Mouse (Mus musculus) stomach, postnatal 0 days (tissue): ENCODE data around the gene Ripor2.

ENCODE experiments used
- CTCF ChIP-seq: IDR thresholded peaks from 2 replicates; pipeline ENCODE4 v1.5.1; 2016; ENCODE audit warnings: antibody characterized with exemption, low read depth, mild to moderate bottlenecking, moderate library complexity
- EP300 ChIP-seq: optimal IDR thresholded peaks from 2 replicates; pipeline ENCODE3; 2016; ENCODE audit warnings: antibody characterized with exemption

DNA sequence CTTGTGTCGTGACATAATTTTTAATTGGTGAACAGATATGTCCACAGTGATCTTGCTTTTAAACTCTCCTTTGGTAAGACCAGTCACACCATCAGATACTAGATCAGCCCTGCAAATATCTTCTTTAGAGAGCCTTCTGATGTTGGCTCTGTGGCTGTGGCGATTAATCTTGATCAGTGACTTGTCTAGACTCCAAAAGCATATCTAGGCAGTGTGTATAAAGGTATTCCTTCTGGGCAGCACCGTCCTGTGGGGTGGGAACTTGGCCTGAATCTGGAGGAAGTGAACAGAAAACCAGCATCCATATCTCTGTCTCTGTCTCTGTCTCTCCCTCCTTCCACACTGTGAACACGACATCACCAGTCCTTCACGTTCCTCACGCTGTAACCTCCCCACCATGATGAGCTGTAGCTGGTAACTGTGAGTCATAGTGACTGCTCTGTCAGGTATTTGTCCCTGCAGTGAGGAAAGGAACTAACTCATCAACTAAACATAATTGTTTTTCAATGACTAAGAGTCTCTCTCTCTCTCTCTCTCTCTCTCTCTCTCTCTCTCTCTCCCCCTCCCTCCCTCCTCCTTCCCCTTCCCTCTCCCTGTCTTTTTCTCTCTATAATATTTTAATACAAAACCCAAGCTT lies 45.3 kb upstream of the Ripor2 start:
- TF ChIP-seq CTCF (no peak), EP300 (no peak)
